In genomic region chr2:103703865-103704264, GRCm38 (mm10) we compare ENCODE assay signal across 22 mouse cellular contexts. TPM values are rescaled to one million over a fixed set of nuclear protein-coding genes. Genes with fewer than 3 reads are reported as not detected.
DNase-seq lines count a peak whose midpoint lies in the region; ATAC-seq and TF ChIP-seq lines count a peak whose summit lies in the region.
"Had no signal": no experiment of that assay in that cellular context is flagged by ENCODE, and none has a peak within 500 bp of the region (broad histone marks: within the 10 kb centered on the region; RNA-seq: fewer than 3 reads in every experiment).

No protein-coding gene starts in this region.

- no peak for DNase-seq in embryonic facial prominence, embryonic 10.5 days (ENCODE audit: low spot score)
- DNase-seq in midbrain, postnatal 0 days (ENCODE audit: low spot score): peak; percentile 44
- no peak for DNase-seq in midbrain, embryonic 10.5 days (ENCODE audit: low spot score)
- peak; percentile 42 for DNase-seq in hindbrain, postnatal 0 days (ENCODE audit: low spot score)
- no peak for DNase-seq in urinary bladder, adult 2 months (ENCODE audit: low spot score)
- no peak for DNase-seq in urinary bladder, postnatal 36 days (ENCODE audit: low spot score in 2 of 2)
- DNase-seq: adrenal gland, postnatal 14 days; cerebellum, adult 8-10 months; cerebellum, postnatal 36 days; embryo, embryonic 11 days; gastrocnemius, postnatal 25 days; heart, adult 2 months; heart, postnatal 4 days; kidney, postnatal 25 days had no signal

- peak; percentile 16; the same call in 1 of the 2 replicates for ATAC-seq in embryonic facial prominence, embryonic 12.5 days (ENCODE audit: insufficient number of reproducible peaks, insufficient read depth, low FRiP score, low TSS enrichment)
- ATAC-seq in midbrain, postnatal 0 days (ENCODE audit: low FRiP score): no peak
- ATAC-seq in hindbrain, postnatal 0 days: 0 out of 2 replicates have a peak, but pooled peaks have one; percentile 10
- peak; percentile 43; the same call in 1 of the 2 replicates for ATAC-seq in neural tube, embryonic 15.5 days (ENCODE audit: low FRiP score)
- ATAC-seq: intestine, embryonic 16.5 days; midbrain, embryonic 16.5 days had no signal

- peaks cover 47% of the 10 kb centered on the region for H3K36me3 ChIP-seq in embryonic facial prominence, embryonic 12.5 days
- H3K36me3 ChIP-seq in embryonic facial prominence, embryonic 10.5 days (replicated peaks): peaks cover 67% of the 10 kb centered on the region
- no peaks in the 10 kb centered on the region for H3K36me3 ChIP-seq in midbrain, postnatal 0 days (ENCODE audit: insufficient read depth, low read length)
- H3K36me3 ChIP-seq in midbrain, embryonic 10.5 days: peaks cover 75% of the 10 kb centered on the region
- no peaks in the 10 kb centered on the region; the same call in 1 of the 2 replicates for H3K36me3 ChIP-seq in hindbrain, postnatal 0 days (ENCODE audit: insufficient read depth, low read length)
- H3K36me3 ChIP-seq in neural tube, embryonic 15.5 days: no peaks in the 10 kb centered on the region
- H3K36me3 ChIP-seq: stomach, embryonic 15.5 days had no signal

- peaks cover 11% of the 10 kb centered on the region for H3K4me1 ChIP-seq in embryonic facial prominence, embryonic 12.5 days
- peaks cover 18% of the 10 kb centered on the region for H3K4me1 ChIP-seq in embryonic facial prominence, embryonic 10.5 days
- no peaks in the 10 kb centered on the region for H3K4me1 ChIP-seq in midbrain, postnatal 0 days (ENCODE audit: insufficient read depth, low read length)
- peaks cover 6% of the 10 kb centered on the region; the same call in 1 of the 2 replicates for H3K4me1 ChIP-seq in midbrain, embryonic 10.5 days
- H3K4me1 ChIP-seq in hindbrain, postnatal 0 days (ENCODE audit: insufficient read depth, low read length): 0 out of 2 replicates have a peak, but pooled peaks cover 11% of the 10 kb centered on the region
- H3K4me1 ChIP-seq in neural tube, embryonic 15.5 days: peaks cover 24% of the 10 kb centered on the region

- peak overlapping the region; percentile 36; the same call in 1 of the 2 replicates for H3K27ac ChIP-seq in embryonic facial prominence, embryonic 12.5 days
- H3K27ac ChIP-seq in embryonic facial prominence, embryonic 10.5 days (replicated peaks): no peak overlapping the region
- no peak overlapping the region for H3K27ac ChIP-seq in midbrain, postnatal 0 days (ENCODE audit: low read depth, low read length)
- no peak overlapping the region for H3K27ac ChIP-seq in midbrain, embryonic 10.5 days (replicated peaks)
- no peak overlapping the region for H3K27ac ChIP-seq in hindbrain, postnatal 0 days
- peak overlapping the region; percentile 14; the same call in 1 of the 2 replicates for H3K27ac ChIP-seq in neural tube, embryonic 15.5 days (replicated peaks)
- H3K27ac ChIP-seq: forebrain, embryonic 10.5 days; heart, adult 2 months; heart, embryonic 15.5 days; macrophage; stomach, embryonic 15.5 days had no signal

- no peak overlapping the region for H3K4me2 ChIP-seq in embryonic facial prominence, embryonic 12.5 days (replicated peaks)
- no peak overlapping the region for H3K4me2 ChIP-seq in midbrain, postnatal 0 days (ENCODE audit: low read depth, low read length, poor library complexity, severe bottlenecking)
- H3K4me2 ChIP-seq in hindbrain, postnatal 0 days (ENCODE audit: low read depth, low read length): no peak overlapping the region
- no peak overlapping the region for H3K4me2 ChIP-seq in neural tube, embryonic 15.5 days
- H3K4me2 ChIP-seq: heart, embryonic 15.5 days; stomach, embryonic 15.5 days had no signal

- no peak for TF ChIP-seq CTCF in midbrain, postnatal 0 days (IDR thresholded peaks at IDR 0.05)
- TF ChIP-seq CTCF in hindbrain, postnatal 0 days (IDR thresholded peaks at IDR 0.05; ENCODE audit: low read depth): no peak

- no peak overlapping the region for H3K9ac ChIP-seq in embryonic facial prominence, embryonic 12.5 days
- no peak overlapping the region for H3K9ac ChIP-seq in midbrain, postnatal 0 days (replicated peaks; ENCODE audit: low read length, poor library complexity, severe bottlenecking)
- no peak overlapping the region for H3K9ac ChIP-seq in hindbrain, postnatal 0 days (replicated peaks; ENCODE audit: low read length)
- H3K9ac ChIP-seq in neural tube, embryonic 15.5 days (replicated peaks): no peak overlapping the region
- H3K9ac ChIP-seq: heart, embryonic 15.5 days; stomach, embryonic 15.5 days had no signal

- 79% methylated on average over 4 of the region's 4 CpGs for WGBS in embryonic facial prominence, embryonic 12.5 days
- 90% methylated on average over 4 of the region's 4 CpGs for WGBS in embryonic facial prominence, embryonic 10.5 days
- WGBS in midbrain, postnatal 0 days: 70% methylated on average over 4 of the region's 4 CpGs
- WGBS in midbrain, embryonic 10.5 days: 87% methylated on average over 4 of the region's 4 CpGs
- WGBS in hindbrain, postnatal 0 days: 49% methylated on average over 4 of the region's 4 CpGs
- WGBS in neural tube, embryonic 15.5 days: 49% methylated on average over 4 of the region's 4 CpGs

- H3K9me3 ChIP-seq in embryonic facial prominence, embryonic 12.5 days: no peaks in the 10 kb centered on the region
- no peaks in the 10 kb centered on the region for H3K9me3 ChIP-seq in embryonic facial prominence, embryonic 10.5 days
- H3K9me3 ChIP-seq in midbrain, postnatal 0 days (ENCODE audit: low read length): no peaks in the 10 kb centered on the region
- H3K9me3 ChIP-seq in midbrain, embryonic 10.5 days (replicated peaks): no peaks in the 10 kb centered on the region
- H3K9me3 ChIP-seq in hindbrain, postnatal 0 days (ENCODE audit: low read length): no peaks in the 10 kb centered on the region
- no peaks in the 10 kb centered on the region for H3K9me3 ChIP-seq in neural tube, embryonic 15.5 days (replicated peaks)
- H3K9me3 ChIP-seq: forebrain, embryonic 10.5 days; heart, embryonic 15.5 days; stomach, embryonic 15.5 days had no signal

- no peaks in the 10 kb centered on the region for H3K27me3 ChIP-seq in embryonic facial prominence, embryonic 12.5 days
- H3K27me3 ChIP-seq in embryonic facial prominence, embryonic 10.5 days (replicated peaks; ENCODE audit: low read depth, poor library complexity, severe bottlenecking): no peaks in the 10 kb centered on the region
- H3K27me3 ChIP-seq in midbrain, postnatal 0 days (ENCODE audit: insufficient read depth, low read length): no peaks in the 10 kb centered on the region
- no peaks in the 10 kb centered on the region for H3K27me3 ChIP-seq in midbrain, embryonic 10.5 days (ENCODE audit: low read depth, poor library complexity, severe bottlenecking)
- H3K27me3 ChIP-seq in hindbrain, postnatal 0 days (ENCODE audit: insufficient read depth, low read length): no peaks in the 10 kb centered on the region
- no peaks in the 10 kb centered on the region for H3K27me3 ChIP-seq in neural tube, embryonic 15.5 days (replicated peaks)
- H3K27me3 ChIP-seq: heart, embryonic 15.5 days; stomach, embryonic 15.5 days had no signal

- no peak overlapping the region for H3K4me3 ChIP-seq in embryonic facial prominence, embryonic 12.5 days
- H3K4me3 ChIP-seq in embryonic facial prominence, embryonic 10.5 days: no peak overlapping the region
- no peak overlapping the region for H3K4me3 ChIP-seq in midbrain, postnatal 0 days (ENCODE audit: low read depth, low read length)
- no peak overlapping the region for H3K4me3 ChIP-seq in midbrain, embryonic 10.5 days
- no peak overlapping the region for H3K4me3 ChIP-seq in hindbrain, postnatal 0 days (ENCODE audit: low read length)
- no peak overlapping the region for H3K4me3 ChIP-seq in neural tube, embryonic 15.5 days (replicated peaks)
- H3K4me3 ChIP-seq: forebrain, embryonic 10.5 days; heart, adult 2 months; heart, embryonic 15.5 days; stomach, embryonic 15.5 days had no signal

RNA-seq across cellular contexts. Expression of gene Nat10, which starts 57.2 kb away (rescaled TPM):
- 29.2 and 30.7 TPM in 2 replicates for polyA plus RNA-seq in embryonic facial prominence, embryonic 12.5 days (2016; fragmentation: Nextera tagmentation; extraction: Ambion mirVana)
- 31.5 and 35.4 TPM in 2 replicates for polyA plus RNA-seq in embryonic facial prominence, embryonic 10.5 days (2016; fragmentation: Nextera tagmentation; extraction: Ambion mirVana)
- 37.0 and 40.4 TPM in 2 replicates for total RNA-seq in midbrain, postnatal 0 days (2014; rRNA removed)
- 12.7 and 15.9 TPM in 2 replicates for polyA plus RNA-seq in midbrain, postnatal 0 days (2015; fragmentation: Nextera tagmentation; extraction: Ambion mirVana)
- 31.2 and 33.6 TPM in 2 replicates for polyA plus RNA-seq in midbrain, embryonic 10.5 days (2016; fragmentation: Nextera tagmentation; extraction: Ambion mirVana)
- 36.5 and 50.2 TPM in 2 replicates for total RNA-seq in hindbrain, postnatal 0 days (2014; rRNA removed)
- polyA plus RNA-seq in hindbrain, postnatal 0 days (2015; fragmentation: Nextera tagmentation; extraction: Ambion mirVana): 12.6 and 12.8 TPM in 2 replicates
- 18.5 and 23.1 TPM in 2 replicates for polyA plus RNA-seq in neural tube, embryonic 15.5 days (2015; fragmentation: Nextera tagmentation; extraction: Ambion mirVana)
- 27.3 and 34.1 TPM in 2 replicates for polyA plus RNA-seq in urinary bladder, adult 2 months (2012; rRNA removed)

Comparison
In these comparisons a context has a peak if more than half of its experiments do, and no peak if none do; other contexts are left out.
1. H3K27ac ChIP-seq: peak in embryonic facial prominence, embryonic 12.5 days (single experiment) and neural tube, embryonic 15.5 days (single experiment); none in embryonic facial prominence, embryonic 10.5 days (single experiment), midbrain, postnatal 0 days (single experiment), midbrain, embryonic 10.5 days (single experiment) and hindbrain, postnatal 0 days (single experiment).
2. DNase-seq: peak in midbrain, postnatal 0 days (single experiment) and hindbrain, postnatal 0 days (single experiment); none in embryonic facial prominence, embryonic 10.5 days (single experiment), midbrain, embryonic 10.5 days (single experiment), urinary bladder, adult 2 months (single experiment) and urinary bladder, postnatal 36 days (0 of 2).